Mouse (Mus musculus) right cerebral cortex, postnatal 36 days (tissue): ENCODE measurements around the gene Serpina3j.
A peak's percentile ranks its signal among the peaks of the same experiment; 100 is the strongest.
"Not testable (repeated sequence)": the region's sequence is repeated elsewhere in the genome, so short reads cannot be mapped to it uniquely, and the experiment has no call there.

Experiments
- DNase-seq, 2 experiments: peaks; one replicate each; pipeline ENCODE4 v3.0.0; 2022; ENCODE audit warnings: low spot score in 2 of 2, mixed read lengths in 1 of 2

Gene Serpina3j

DNA sequence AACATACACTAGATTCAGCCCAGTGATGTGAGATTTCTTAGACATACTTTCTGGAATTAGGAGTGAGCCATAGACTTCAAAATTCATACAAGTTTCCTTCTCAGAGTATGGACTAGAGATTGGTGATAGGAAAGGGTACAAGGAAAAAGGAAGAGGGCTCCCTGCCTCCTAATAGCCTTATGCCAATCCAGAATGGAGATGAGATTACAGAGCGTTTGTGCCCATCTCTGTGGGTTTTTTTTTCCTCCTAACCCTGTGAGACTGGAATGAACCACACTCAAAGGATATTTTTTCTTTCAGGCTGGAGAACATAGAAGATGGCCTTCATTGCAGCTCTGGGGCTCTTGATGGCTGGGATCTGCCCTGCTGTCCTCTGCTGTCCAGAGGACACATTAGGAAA lies at the start of gene Serpina3j:
Gene Serpina3j (plus strand): TSS at position 301 of the 400 bp plus-strand sequence.
- no peak for DNase-seq

DNA sequence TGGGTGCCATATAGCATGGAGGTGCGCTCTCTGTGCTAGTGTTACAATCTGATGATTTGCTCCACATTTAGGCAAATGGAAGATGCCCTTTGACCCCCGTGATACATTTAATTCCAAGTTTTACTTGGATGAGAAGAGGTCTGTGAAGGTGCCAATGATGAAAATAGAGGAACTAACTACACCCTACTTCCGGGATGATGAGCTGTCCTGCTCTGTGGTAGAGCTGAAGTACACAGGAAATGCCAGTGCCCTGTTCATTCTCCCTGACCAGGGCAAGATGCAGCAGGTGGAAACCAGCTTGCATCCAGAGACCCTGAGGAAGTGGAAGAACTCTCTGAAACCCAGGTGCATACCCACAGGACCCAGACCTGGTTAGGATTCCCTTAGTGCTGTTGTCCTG lies 48.0 kb upstream of the Serpina3j start:
- no peak for DNase-seq

DNA sequence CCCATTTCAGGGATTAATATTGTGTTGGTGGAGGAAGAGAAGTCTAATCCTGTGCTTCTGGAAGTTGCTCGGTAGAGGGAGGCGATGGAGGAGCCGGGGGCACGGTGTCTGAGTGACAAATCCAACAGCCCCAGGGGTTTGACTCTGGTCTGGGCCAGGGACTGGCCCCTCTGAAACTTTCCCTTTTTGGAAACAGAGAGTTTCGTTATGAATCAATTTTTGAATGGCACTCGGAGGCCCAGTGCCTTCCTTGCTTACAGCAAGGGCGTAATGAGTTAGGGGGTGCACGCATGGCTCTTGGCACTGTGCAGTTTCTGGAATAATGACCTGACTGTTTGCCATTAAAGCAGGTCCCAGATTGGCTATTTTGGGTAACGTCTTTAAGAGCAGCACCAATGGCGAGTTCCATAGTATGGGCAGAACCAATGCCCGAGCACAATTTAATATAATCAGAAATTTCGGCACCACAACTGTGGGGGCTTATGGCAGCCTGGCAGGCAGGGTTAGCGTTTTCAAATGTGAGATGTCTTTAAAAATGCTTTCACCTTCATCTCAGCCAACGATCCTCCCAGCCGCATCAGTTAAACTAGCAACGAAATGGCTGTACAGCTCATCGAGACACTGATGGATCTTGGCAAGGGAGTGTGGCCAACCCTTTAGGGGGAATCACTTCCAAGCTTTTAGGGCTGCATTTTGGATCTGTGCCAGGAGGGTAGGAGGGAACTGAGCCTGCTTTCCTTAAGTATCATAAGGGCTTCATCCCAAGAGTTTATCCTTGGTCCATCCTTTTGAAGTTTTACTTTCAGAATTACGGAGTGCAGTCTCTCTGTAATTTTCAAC lies 35.9 kb upstream of the Serpina3j start:
- no peak for DNase-seq

DNA sequence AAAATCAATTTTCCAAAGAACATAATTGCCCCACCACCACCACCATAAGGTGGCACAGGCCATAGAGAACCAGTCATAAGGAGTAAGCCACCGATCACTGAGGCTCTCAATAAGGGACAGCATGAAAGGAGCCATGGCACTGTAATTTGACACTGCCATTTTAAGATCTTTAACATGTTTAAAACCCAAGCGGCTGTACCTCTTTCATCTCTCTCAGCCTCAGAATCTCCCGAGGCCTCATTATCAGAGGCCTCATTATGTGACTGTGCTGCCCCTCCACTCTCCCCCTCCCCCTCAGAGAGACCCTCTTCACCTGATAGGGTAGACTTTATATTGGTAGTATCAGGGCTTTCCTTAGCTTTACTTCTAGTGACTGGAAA lies 35.3 kb upstream of the Serpina3j start:
- no peak for DNase-seq

DNA sequence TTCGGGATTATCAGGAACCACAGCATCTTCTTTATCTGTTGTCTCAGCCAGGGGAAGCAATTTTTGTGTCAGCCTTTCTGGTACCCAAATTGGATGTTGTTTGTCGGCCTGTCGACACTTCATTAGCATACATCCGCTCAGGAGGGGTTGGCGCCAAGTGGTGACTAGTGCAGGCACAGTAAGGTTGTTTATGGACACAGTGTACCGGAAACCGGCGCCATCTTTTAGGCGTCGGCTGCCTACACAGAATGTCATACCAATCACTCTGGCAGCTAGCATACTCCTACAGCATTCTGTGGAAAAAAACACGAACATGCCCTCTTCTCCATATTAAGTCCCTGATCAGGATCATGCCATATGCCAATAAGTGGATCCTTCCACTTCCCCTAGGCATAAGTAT lies 31.0 kb upstream of the Serpina3j start:
- no peak for DNase-seq

DNA sequence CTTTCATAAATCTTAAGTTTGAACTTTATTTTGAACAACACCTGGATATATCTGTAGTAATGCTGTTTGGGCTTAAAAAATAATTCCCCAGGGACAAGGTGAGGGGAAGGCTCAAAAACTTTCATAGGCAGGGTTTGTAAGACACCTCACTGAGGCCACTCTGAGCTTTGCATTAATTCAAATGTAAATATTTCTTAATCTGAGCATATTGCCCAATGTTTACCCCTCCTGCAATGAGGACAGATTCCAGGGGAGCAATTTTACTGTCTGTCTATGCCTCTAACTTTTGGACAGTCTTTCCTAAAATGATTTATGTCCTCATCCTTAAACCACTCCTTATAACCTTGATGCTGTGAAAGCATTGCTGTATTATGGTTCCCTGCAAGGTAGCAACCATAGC lies 26.0 kb upstream of the Serpina3j start:
- DNase-seq, result no peak

DNA sequence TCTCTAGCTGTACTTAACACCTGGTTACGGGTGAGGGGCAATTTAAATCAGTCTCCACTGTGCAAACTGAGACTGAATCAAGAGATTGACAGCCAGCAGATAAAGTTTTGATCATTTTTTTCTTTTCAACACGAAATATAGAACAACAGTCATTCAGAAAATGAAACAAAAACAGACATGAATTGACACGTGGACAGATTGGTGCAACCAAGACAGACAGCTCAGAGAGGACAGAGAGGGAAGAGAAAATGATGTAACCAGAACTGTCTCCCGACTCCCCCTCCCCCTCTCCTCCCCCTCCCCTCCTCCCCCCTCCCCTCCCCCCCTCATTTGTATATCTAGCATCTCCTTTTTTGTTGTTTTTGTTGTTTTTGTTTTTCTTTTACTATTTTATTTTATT lies 24.5 kb upstream of the Serpina3j start:
- no peak for DNase-seq

DNA sequence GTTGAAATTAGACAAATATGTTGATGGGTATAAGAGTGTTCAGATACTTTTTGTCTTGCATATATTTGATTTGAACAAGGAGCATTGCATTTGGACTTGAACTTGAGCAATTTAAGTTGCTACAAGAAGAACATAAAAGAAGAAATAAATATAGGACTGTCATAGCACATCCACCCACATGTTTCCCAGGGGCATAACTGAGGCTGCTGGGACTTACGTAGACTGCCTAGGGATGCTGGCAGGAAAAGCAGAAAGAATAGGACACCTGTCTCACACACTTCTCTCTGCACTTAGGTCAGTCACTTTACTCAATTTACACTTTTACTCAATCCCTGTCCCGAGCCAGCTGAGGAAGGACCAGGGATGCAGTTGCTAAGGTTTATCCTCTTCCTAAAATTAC lies 20.4 kb upstream of the Serpina3j start:
- peak in 1 of 2 experiments; percentile 27 for DNase-seq

DNA sequence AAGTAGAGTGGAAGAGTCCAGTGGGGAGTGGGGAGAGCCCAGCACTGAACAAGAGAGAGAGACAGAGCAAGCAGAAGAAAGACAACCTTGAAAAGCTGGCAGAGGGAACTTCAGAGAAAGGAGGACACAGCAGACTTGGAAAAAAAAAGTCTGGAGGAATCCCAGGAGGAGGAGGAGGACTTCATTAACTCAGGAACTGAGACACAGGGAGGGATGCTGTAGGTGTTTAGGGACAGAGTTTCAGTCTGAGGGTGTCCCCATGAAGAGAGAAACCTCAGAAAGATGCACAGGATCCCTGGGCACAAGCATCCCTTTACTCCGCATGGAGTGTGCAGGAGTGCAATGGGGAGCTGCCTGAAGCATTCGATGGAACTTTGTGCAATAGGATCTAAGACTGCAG lies 16.3 kb upstream of the Serpina3j start:
- DNase-seq, result peak in 1 of 2 experiments; percentile 15

DNA sequence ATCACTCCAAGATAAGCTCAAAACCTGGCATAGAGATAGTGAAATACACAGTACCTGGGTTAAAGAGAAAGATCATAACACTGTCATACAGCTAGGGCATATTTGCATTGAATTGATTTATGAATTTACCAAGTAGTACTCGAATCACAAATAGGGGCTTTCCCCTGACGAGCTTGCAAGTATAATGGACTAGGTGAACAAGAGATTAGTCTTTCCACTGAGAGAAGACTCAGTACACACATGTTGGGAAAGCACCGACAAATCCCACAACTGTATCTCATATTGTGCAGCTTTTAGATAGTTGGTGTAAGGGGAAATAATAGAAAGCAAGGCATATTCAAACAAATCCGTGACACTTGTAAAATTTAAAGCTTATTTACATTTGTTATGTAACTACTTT lies 8.4 kb upstream of the Serpina3j start:
- no peak for DNase-seq

DNA sequence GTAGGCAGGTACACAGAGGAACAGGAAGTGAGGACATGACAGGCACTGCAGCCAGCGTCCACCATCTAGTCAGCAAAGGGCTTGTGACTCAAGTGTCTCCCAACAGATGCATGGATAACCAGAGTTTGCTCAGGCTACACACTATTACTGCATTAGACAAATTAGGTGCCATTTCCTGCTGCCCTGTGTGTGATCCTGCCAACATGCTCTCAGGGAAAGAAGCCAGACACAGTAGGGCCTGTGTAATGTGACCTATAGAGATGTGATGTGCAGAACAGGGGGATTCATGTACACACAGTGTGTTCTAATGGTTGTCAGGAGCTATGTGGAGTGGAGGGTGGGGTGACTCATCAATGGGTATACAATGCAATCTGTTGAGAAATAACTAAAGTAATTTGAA lies 8.1 kb downstream of the Serpina3j start:
- DNase-seq, result no peak

DNA sequence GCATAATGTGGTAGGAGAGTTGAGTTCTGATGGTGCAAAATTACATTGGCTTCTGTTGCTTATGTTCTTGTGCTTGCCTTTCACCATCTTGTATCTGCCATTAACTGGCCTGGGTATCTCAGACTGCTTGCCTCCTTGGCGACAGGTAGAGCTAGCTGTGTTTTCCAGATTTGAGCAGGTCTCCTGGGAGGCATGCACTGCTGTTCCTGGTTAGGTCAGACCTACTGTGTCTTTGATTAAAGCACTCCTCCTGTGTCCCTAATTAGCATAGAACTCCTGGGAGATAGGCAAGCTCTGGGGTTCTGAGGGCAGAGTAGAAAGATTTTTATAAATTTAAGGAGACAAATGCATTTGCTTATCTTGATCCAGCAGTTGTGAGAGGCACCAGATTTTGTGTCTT lies 17.3 kb downstream of the Serpina3j start:
- no peak for DNase-seq

DNA sequence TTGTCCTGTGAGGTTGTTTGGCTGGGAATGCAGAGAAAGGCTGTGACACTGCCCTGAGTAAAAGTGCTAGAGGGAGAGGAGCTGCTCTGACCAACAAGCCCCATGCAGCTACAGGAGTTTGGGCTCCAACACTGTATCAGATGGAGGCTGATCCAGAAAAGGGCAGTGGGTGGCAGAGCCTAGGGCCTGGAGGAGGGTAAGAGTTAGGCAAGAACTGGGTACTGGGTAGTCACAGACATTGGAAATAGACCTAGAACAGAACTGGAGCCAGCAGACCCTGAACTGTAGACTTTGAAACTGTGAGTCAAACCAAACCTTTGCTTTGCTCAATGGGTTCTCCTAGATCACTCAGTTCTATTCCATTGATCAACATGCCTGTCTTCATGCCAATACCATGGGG lies 22.5 kb downstream of the Serpina3j start:
- DNase-seq, result not testable (repeated sequence)

DNA sequence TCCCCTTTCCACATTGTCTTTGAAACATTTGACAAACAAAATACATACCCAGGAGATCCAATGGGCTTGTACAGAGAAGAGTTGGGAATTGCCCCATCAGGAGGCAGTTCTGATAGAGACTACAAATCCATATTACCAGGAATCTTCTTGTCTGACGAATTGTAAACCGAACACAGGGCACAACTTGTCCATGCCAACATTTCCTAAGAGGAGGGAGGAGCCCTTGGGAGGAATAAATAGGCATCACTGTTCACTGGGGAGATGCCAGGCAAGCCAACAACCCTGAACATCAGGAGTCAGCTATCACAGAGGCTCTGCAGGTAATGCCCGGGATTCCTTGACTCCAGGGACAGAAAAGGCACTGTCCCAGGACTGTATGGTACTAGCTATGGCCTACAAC lies 23.9 kb downstream of the Serpina3j start, which contains the start of the genes Serpina3k and Serpina3m:
Gene Serpina3k (plus strand): TSS at position 261 of the 400 bp plus-strand sequence.
Gene Serpina3m (plus strand): TSS at position 261 of the 400 bp plus-strand sequence.
- not testable (repeated sequence) for DNase-seq

DNA sequence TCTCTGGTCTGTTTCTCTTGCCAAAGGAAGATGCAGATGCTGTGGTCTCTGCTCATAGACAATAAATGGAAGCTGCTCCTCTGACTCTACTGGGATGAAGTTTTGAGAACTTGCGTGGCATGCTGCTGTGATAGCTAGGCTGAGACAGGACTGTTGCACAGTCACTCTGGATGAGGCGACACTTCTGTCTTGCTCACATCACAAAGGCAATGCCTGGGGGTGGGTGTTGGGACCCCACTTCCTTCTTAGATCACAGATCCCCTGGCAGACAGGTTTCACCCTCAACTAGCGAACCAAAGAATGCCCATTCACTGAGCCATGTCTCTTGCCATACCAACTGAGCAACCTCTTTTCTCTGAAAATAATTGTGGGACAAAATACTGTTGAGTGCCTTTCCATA lies 24.4 kb downstream of the Serpina3j start:
- no peak for DNase-seq

DNA sequence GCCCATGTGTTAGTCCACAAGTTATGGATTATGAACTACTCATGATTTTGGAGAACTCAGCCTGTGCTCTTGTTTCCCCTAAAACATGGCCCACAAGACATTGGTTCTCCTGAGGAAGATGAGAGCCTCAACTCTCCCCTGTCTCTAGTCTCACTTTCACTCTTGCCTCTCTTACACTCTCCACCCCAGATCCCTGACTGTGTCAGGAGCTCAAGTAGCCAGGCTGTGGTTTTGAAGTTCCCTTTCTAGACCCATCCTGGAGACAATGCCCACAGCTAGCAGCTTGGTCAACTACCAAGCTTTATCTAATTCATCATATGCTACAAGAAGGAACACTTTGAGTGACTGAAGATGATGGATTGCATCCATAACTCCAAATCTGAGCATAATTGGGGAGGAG lies 28.1 kb downstream of the Serpina3j start:
- not testable (repeated sequence) for DNase-seq

DNA sequence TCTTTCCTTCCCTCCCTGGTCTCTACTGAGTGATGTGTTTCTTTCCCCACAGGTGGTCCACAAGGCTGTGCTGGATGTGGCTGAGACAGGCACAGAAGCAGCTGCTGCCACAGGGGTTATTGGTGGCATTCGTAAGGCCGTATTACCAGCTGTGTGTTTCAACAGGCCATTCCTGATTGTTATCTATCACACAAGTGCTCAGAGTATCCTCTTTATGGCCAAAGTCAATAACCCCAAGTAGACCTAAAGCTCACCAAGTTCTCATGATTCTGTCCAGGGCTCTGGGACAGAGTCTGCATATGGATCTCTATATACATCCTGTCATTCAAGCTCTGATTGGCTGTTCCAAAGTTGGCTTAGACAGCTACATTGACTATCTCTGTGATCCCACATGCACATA lies 30.8 kb downstream of the Serpina3j start:
- no peak for DNase-seq

DNA sequence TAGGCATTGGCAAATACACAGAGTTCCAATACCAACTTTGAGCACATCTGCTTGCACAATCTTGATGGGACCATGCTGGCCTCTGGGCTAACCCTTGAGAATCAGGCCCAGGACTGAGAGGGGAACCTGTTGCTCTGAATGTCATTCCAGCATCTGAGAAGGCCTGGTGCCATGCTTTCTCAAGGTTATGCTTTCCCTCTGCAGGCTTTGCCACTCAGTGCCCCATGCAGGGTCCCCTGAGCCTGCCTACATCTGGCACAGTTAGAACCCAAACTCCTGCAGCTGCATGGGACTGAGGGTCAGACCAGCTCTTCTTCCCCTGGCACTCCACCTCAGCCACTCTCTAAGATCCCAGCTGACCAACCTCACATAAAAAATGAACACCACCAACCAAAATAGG lies 31.4 kb downstream of the Serpina3j start:
- DNase-seq, result no peak

DNA sequence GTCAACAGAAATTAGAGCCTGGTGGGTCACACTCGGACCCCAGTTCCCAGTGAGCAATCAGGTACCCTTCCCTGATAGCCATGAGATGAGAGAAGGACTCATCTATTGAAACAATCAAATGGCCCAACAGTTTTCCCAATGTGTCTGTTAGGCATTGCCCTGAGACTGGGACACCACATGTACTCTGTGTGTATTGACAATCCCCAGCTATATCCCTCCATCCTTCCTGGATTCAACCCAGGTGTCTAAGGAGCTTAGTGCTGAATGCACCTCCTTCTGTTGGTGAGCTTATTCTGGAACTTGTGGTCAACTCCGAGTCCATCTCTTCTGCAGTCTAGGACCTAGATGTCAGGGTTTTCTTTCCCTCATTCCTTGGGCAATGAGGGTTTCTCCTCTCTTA lies 32.7 kb downstream of the Serpina3j start:
- DNase-seq, result no peak

DNA sequence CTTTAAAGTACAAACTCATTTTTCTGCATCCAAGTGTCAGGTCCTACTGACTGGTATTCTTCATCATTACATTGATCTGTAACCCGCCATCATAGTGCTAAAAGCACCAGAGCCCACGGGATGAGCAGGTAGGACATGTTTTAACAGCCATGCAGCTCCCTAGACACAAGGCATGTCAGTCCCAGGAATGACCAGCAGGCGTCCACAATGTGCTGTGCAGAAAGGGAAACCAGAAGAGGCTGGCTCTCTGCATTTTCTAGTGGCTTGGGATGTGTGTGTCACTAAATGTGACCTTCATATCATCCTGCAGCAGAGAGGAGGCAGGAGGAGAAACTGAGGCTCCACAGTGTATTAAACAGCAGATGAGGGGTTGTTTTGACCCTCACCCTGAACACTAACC lies 37.5 kb downstream of the Serpina3j start:
- peak; percentile 8 to 14 for DNase-seq

DNA sequence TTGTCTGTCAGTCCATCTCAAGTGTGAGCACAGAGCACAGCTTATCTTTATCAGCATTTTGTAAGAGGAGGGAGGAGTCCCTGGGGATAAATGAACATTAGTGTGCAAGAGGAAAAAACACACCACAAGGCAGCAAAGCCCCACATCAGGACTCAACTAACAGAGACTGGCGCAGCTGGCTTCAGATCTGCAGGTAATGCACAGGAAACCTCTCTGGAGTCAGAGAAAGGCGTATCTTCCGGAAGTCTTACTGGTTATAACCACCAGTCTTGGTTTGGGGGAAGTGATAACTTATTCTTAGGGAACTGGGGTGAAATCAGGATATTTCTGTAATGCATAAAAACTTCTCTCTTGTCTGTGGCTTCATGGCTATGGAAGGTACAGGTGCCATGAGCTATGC lies 41.7 kb downstream of the Serpina3j start:
- no peak for DNase-seq

DNA sequence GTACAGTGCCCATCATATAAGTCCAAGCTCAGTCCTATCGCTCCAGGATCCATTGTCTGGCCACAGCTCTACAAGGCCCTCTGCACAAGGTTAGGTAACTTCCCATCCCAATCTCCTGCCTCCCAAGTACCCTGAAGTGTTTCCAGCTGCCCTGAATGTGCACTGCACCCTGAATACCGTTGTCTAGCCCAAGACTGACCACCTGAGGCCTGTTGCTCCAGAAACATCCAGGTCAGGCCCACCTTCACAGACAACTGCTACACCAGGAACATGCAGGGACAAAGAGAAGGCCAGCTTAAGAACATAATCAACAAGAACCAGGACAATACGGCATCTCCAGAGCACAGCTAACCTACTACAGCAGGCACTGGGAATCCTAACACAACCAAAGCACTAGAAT lies 55.6 kb downstream of the Serpina3j start:
- no peak for DNase-seq
